Mouse (Mus musculus): Measurements from ENCODE around the gene Spib.

Gene Spib

GRCm38 (mm10) chr7:44531946-44532732 is at the start of gene Spib:
Spib (minus strand) TSS chr7:44532071.
- no peak for DNase-seq

- DNase-seq, result no peak
Measured at GRCm38 (mm10) chr7:44581637-44582036, 49.8 kb upstream of the Spib start.

GRCm38 (mm10) chr7:44576333-44576844 is 44.5 kb upstream of the Spib start:
- no peak for DNase-seq

GRCm38 (mm10) chr7:44572956-44573484 is 41.1 kb upstream of the Spib start:
- DNase-seq, result no peak

GRCm38 (mm10) chr7:44572213-44572701 is 40.4 kb upstream of the Spib start, which contains the start of gene Napsa:
Napsa (plus strand) TSS chr7:44572380.
- DNase-seq, result peak; percentile 79

- DNase-seq, result peak; percentile 61
Measured at GRCm38 (mm10) chr7:44571811-44572210, 39.9 kb upstream of the Spib start.

GRCm38 (mm10) chr7:44570989-44571388 is 39.1 kb upstream of the Spib start:
- no peak for DNase-seq

GRCm38 (mm10) chr7:44568803-44569202 is 36.9 kb upstream of the Spib start:
- no peak for DNase-seq

GRCm38 (mm10) chr7:44565414-44565813 is 33.5 kb upstream of the Spib start:
- no peak for DNase-seq

- DNase-seq, result peak; percentile 39
Measured at GRCm38 (mm10) chr7:44564486-44564885, 32.6 kb upstream of the Spib start.

- DNase-seq, result no peak
Measured at GRCm38 (mm10) chr7:44563284-44563683, 31.4 kb upstream of the Spib start.

GRCm38 (mm10) chr7:44560435-44561400 is 28.8 kb upstream of the Spib start:
- peak; percentile 88 for DNase-seq

- no peak for DNase-seq
Measured at GRCm38 (mm10) chr7:44557629-44558028, 25.8 kb upstream of the Spib start.

GRCm38 (mm10) chr7:44553826-44554225 is 22.0 kb upstream of the Spib start, which contains the start of gene Nr1h2:
Nr1h2 (minus strand) TSS chr7:44553951.
- DNase-seq, result peak; percentile 98

- peak; percentile 87 for DNase-seq
Measured at GRCm38 (mm10) chr7:44553196-44553764, 21.4 kb upstream of the Spib start.

- no peak for DNase-seq
Measured at GRCm38 (mm10) chr7:44552141-44552908, 20.5 kb upstream of the Spib start.

- DNase-seq, result no peak
Measured at GRCm38 (mm10) chr7:44551731-44552130, 19.9 kb upstream of the Spib start.

- DNase-seq, result no peak
Measured at GRCm38 (mm10) chr7:44551301-44551700, 19.4 kb upstream of the Spib start.

- DNase-seq, result no peak
Measured at GRCm38 (mm10) chr7:44550409-44550678, 18.5 kb upstream of the Spib start.

GRCm38 (mm10) chr7:44549621-44550408 is 17.9 kb upstream of the Spib start:
- DNase-seq, result no peak

GRCm38 (mm10) chr7:44548497-44549087 is 16.7 kb upstream of the Spib start, which contains the start of gene Pold1:
Pold1 (minus strand) TSS chr7:44548849.
- peak; percentile 100 for DNase-seq

All from kidney, postnatal 14 days (tissue).